Mouse (Mus musculus) forebrain, embryonic 10.5 days (tissue): ENCODE data around the gene Mrps36. TPM values are rescaled to one million over a fixed set of nuclear protein-coding genes. Genes with fewer than 3 reads are reported as not detected.

Source experiments
- polyA plus RNA-seq: library from polyadenylated mRNA; unstranded; fragments of >200 nt; fragmentation: Nextera tagmentation; extraction: Ambion mirVana; gene quantifications from 2 replicates; pipeline ENCODE4 v1.2.1, GENCODE M21; 2016

Gene Mrps36
- polyA plus RNA-seq, 1 experiment from 2014 or later, result 139 TPM

Other genes starting within 250 kb of the Mrps36 start
- 3.1 and 3.6 TPM in 2 replicates for gene Ocln, start 191.9 kb downstream of the Mrps36 start, polyA plus RNA-seq
- 3.7 and 4.3 TPM in 2 replicates for gene Marveld2, start 127.7 kb downstream of the Mrps36 start, polyA plus RNA-seq
- 382 and 391 TPM in 2 replicates for gene Ak6, start 93.7 kb downstream of the Mrps36 start, polyA plus RNA-seq
- 21.3 TPM in 2 replicates for gene Rad17, start 93.6 kb downstream of the Mrps36 start, polyA plus RNA-seq
- 15.1 and 18.8 TPM in 2 replicates for gene Taf9, start 93.1 kb downstream of the Mrps36 start, polyA plus RNA-seq
- 3.7 and 3.9 TPM in 2 replicates for gene Ccdc125, start 74.9 kb downstream of the Mrps36 start, polyA plus RNA-seq
- gene Cdk7, start 13.7 kb downstream of the Mrps36 start, polyA plus RNA-seq, result 99.7 and 101 TPM in 2 replicates
- gene Cenph, start 31.2 kb upstream of the Mrps36 start, polyA plus RNA-seq, result 73.4 and 74.5 TPM in 2 replicates
- 495 and 524 TPM in 2 replicates for gene Ccnb1, start 41.9 kb upstream of the Mrps36 start, polyA plus RNA-seq
- gene Slc30a5, start 88.8 kb upstream of the Mrps36 start, polyA plus RNA-seq, result 37.0 and 38.5 TPM in 2 replicates